Mouse (Mus musculus) heart, postnatal 0 days (tissue): Measurements from ENCODE around the gene Gm11563.

Source experiments
- CTCF ChIP-seq: IDR thresholded peaks from 2 replicates; pipeline ENCODE4 v1.5.1; 2016; ENCODE audit warnings: antibody characterized with exemption, control low read depth, low read depth
- EP300 ChIP-seq: IDR thresholded peaks from 2 replicates; pipeline ENCODE4 v1.6.1; 2016; ENCODE audit warnings: antibody characterized with exemption, low read depth

DNA sequence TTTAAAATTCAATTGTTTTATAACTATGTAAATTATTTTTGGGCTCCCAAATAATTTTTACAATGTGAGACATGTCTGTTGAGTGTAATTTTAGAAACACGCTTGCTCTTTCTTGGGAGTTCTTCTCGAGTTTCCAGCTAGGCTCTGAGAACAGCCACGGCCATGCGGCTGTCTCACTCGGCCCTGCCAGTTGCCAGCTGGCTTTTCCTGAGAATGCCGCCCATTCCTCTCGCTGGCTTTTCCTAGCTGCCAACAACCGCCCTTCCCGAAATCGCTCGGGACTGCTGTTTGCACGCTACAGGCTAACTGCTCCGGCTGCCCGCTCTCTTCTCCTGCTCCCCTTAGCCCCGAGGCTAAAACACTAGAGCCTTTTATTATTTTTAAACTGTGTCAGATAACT is 12.3 kb downstream of the Gm11563 start:
- no peak for TF ChIP-seq CTCF
- no peak for TF ChIP-seq EP300
